Mouse (Mus musculus) intestine, embryonic 16.5 days (tissue): ENCODE results near the gene Gm1043. TPM values are rescaled to one million over a fixed set of nuclear protein-coding genes. Genes with fewer than 3 reads are reported as not detected.

Experiments
- ATAC-seq: fragments of 200-750 bp; cut with Nextera tagmentation; 2 replicates; pipeline ENCODE4 v1.8.0; 2017; ENCODE audit warnings: moderate TSS enrichment, moderate library complexity
- H3K27ac ChIP-seq: fragments of 300-500 bp; sonication (generic); 2 replicates; pipeline ENCODE4 v1.5.1; 2014; ENCODE audit warnings: mild to moderate bottlenecking, low read length
- H3K27me3 ChIP-seq: fragments of 300-500 bp; sonication (generic); replicated peaks from 2 replicates; pipeline ENCODE4 v1.6.1; 2014; ENCODE audit warnings: low read length, control low read depth, mixed read lengths; ENCODE audit not compliant: control insufficient read depth, insufficient read depth
- H3K36me3 ChIP-seq: fragments of 300-500 bp; sonication (generic); 2 replicates; pipeline ENCODE4 v1.6.1; 2014; ENCODE audit warnings: low read length, control low read depth; ENCODE audit not compliant: control insufficient read depth, insufficient read depth
- H3K4me1 ChIP-seq: fragments of 300-500 bp; sonication (generic); 2 replicates; pipeline ENCODE4 v1.6.1; 2014; ENCODE audit warnings: low read length, control low read depth, mixed read lengths; ENCODE audit not compliant: control insufficient read depth, insufficient read depth
- H3K4me2 ChIP-seq: fragments of 300-500 bp; sonication (generic); 2 replicates; pipeline ENCODE4 v1.6.1; 2014; ENCODE audit warnings: low read depth, low read length, control low read depth
- H3K4me3 ChIP-seq: fragments of 300-500 bp; sonication (generic); 2 replicates; pipeline ENCODE4 v1.5.1; 2014; ENCODE audit warnings: mild to moderate bottlenecking, low read length
- H3K9ac ChIP-seq: fragments of 300-500 bp; sonication (generic); 2 replicates; pipeline ENCODE4 v1.6.1; 2014; ENCODE audit warnings: low read depth, low read length
- H3K9me3 ChIP-seq: fragments of 300-500 bp; sonication (generic); 2 replicates; pipeline ENCODE4 v1.6.1; 2016; ENCODE audit warnings: low read length, control low read depth; ENCODE audit not compliant: control insufficient read depth
- WGBS: fragments of 180-500 bp; shearing (Covaris S2); extraction: QIAGEN DNeasy Blood & Tissue Kit; methylation state at CpG from one replicate; pipeline ENCODE4 v1.1.7; 2014; 5-methylcytosine and 5-hydroxymethylcytosine counted together
- polyA plus RNA-seq: library from polyadenylated mRNA; unstranded; fragments of >200 nt; fragmentation: Nextera tagmentation; extraction: Ambion mirVana; gene quantifications from 2 replicates; pipeline ENCODE4 v1.2.1, GENCODE M21; 2015

Gene Gm1043
- polyA plus RNA-seq, 1 experiment from 2014 or later = 0.04 TPM

DNA sequence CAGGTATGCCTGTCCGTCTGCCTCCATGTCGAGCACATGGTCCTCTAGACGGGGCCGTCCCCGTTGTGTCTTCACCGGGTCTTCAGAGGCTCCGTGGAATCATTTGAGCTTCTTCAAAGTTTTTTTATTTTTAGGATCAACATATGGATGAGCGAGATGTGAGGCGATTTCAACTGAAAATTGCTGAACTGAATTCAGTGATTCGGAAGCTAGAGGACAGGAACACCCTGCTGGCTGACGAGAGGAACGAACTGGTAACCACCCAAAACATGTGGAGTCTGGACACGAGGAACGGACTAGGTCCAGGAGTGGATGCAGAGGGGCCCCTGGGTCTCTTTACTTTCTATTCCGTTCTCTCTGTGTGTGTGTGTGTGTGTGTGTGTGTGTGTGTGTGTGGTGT, 16.5 kb downstream of the Gm1043 start:
- H3K27ac ChIP-seq = no peak overlapping the region
- WGBS = 72% methylated on average over 15 of the region's 15 CpGs
- H3K4me3 ChIP-seq = no peak overlapping the region

DNA sequence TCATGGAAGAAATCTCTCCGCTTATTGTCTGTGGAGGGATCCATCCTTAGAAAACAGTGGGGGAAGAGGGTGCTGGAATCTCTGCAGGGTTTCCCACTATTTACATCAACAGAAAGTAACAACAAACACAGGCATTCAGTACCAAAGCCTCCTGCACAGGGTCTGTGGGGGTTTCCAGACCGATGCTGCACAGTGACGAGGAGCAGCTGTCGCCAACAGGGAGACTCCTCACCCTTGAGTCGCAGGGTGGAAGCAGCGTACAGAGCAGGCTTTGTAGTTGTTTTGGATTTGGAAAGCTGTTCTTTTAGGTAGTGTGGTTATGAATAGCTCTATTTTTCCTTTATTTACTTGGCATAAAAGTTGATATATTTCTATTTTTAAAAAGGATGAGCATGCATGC, 16.9 kb downstream of the Gm1043 start:
- WGBS = 41% methylated on average over 6 of the region's 6 CpGs
- Histone ChIP-seq H3K36me3 (no peaks in the 10 kb centered on the region), H3K27me3 (no peaks in the 10 kb centered on the region), H3K4me1 (no peaks in the 10 kb centered on the region), H3K4me3 (no peak overlapping the region), H3K9me3 (no peaks in the 10 kb centered on the region), H3K4me2 (no peak overlapping the region), H3K27ac (no peak overlapping the region), H3K9ac (no peak overlapping the region)
- no peak for ATAC-seq

More for the DNA sequence above, 16.5 kb downstream of the Gm1043 start:
- H3K9me3 ChIP-seq = no peaks in the 10 kb centered on the region
- H3K9ac ChIP-seq = no peak overlapping the region
- H3K4me1 ChIP-seq = no peaks in the 10 kb centered on the region
- H3K4me2 ChIP-seq = no peak overlapping the region
- no peaks in the 10 kb centered on the region for H3K27me3 ChIP-seq
- H3K36me3 ChIP-seq = no peaks in the 10 kb centered on the region
- no peak for ATAC-seq

DNA sequence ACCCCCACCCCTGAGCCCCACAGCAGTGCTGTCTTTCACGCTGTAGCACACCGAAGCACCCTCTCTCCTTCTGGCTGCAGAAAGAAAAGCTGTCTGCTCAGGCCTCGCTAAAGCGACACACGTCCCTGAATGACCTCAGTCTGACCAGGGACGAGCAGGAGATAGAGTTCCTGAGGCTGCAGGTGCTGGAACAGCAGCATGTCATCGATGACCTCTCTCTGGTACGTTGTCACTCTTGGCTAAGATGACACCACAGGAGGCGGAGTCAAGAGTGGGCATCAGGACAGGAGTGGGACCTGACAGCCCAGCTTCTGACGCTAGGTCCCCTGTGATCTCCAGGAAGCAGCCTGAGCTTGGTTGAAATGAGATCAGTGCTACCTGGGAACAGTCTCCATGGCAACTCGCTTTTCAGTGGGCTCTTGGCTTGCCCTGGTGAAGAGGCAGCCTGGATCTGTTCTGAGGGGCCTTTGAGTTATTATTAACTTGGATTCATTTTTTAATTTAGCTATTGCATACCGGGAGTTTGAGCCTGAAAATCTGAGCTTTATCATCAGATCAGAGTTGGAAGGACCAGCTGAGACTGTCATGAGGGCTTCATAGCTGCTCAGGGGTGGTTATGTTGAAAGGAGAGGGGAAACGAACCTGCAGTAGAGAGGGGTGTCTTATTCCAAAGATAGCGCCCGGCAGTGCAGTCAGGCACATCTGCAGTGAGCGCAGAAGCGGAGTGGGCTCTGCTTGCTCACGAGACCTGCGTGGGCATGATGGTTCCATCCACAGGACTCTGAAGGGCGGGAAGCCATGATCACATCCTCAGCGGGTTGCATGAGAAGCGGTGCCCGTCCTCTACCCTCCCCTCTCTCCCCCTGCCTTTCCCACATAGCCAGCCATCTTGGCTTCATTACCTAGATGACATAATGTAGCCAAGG, 20.6 kb downstream of the Gm1043 start:
- Histone ChIP-seq H3K4me2 (no peak overlapping the region), H3K27me3 (no peaks in the 10 kb centered on the region), H3K36me3 (no peaks in the 10 kb centered on the region), H3K9ac (no peak overlapping the region), H3K4me1 (no peaks in the 10 kb centered on the region), H3K27ac (no peak overlapping the region), H3K9me3 (no peaks in the 10 kb centered on the region), H3K4me3 (no peak overlapping the region)
- 80% methylated on average over 23 of the region's 23 CpGs for WGBS
- ATAC-seq = no peak

DNA sequence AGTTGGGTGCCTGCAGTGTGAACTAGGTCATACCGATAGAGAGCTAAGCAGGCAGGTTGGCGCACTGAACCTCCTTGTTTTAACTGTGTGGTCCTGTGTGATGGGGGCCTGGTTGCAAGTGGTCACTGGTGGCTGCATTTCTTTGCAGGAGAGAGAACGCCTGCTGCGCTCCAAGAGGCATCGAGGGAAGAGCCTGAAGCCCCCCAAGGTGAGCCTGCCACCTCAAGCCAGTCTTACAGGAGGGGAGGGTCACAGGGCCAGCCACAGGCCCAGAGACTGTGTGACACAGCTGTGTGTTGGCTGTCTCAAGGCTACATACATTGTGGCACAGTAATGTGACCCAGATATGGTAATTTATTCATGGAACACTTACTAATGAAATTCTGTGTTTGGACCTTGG, 21.9 kb downstream of the Gm1043 start:
- Histone ChIP-seq H3K9me3 (no peaks in the 10 kb centered on the region), H3K4me1 (no peaks in the 10 kb centered on the region), H3K36me3 (no peaks in the 10 kb centered on the region), H3K4me2 (no peak overlapping the region), H3K9ac (no peak overlapping the region), H3K4me3 (no peak overlapping the region), H3K27me3 (no peaks in the 10 kb centered on the region), H3K27ac (no peak overlapping the region)
- 74% methylated on average over 5 of the region's 5 CpGs for WGBS
- ATAC-seq = no peak

DNA sequence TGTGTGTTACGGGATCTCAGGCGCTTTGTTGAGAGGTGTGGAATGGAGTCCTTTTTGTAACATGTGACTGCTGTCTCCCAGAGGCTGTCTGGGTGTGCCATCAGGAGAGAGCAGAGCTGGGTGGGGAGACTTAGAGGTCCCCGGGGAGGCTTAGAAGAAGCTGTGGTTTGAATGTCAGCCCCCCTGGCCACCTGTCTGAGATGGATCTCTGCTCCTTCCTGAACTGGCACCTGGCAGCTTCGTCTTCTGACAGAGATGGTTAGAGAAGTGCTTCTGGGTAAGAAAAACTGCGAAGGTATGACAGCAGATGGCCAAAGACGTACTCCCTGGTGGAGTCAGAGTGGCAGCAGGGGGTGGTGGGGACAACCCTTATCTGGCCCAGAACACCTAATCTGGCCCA, 22.4 kb downstream of the Gm1043 start:
- Histone ChIP-seq H3K4me3 (no peak overlapping the region), H3K9me3 (no peaks in the 10 kb centered on the region), H3K27ac (no peak overlapping the region), H3K4me1 (no peaks in the 10 kb centered on the region), H3K27me3 (no peaks in the 10 kb centered on the region), H3K4me2 (no peak overlapping the region), H3K36me3 (no peaks in the 10 kb centered on the region), H3K9ac (no peak overlapping the region)
- ATAC-seq = no peak
- WGBS = 80% methylated on average over 6 of the region's 6 CpGs

DNA sequence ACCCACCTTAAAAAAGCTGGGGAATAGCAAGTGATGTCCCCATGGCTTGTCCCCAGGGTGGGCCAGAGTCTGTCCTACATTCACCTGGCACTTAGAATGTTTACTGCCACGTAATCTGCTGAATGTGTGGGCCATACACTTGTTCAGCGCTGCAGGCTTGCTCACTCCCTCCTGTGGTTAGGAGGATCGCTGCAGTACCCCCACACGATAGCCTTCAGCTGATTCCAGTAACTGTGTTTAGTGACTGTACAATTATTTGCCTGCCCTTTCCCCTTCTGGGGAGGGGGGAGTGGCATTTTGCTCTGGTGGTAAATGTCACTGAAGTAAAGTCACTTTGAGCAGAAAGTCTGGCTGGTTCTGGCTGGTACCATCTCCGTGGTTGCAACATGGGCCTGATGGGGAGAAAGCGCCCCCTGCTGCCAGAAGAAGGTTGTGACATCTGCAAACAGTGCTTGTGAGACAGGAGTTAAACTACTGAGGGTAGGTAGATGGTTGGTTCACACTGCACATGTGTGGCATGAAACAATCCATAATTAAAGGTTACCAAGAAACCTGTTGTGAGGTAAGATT, 24.2 kb downstream of the Gm1043 start:
- Histone ChIP-seq H3K4me3 (no peak overlapping the region), H3K27me3 (no peaks in the 10 kb centered on the region), H3K27ac (no peak overlapping the region), H3K36me3 (no peaks in the 10 kb centered on the region), H3K9me3 (no peaks in the 10 kb centered on the region), H3K4me2 (no peak overlapping the region), H3K4me1 (no peaks in the 10 kb centered on the region), H3K9ac (no peak overlapping the region)
- ATAC-seq = peak; percentile 48; the same call in 1 of the 2 replicates
- 37% methylated on average over 6 of the region's 6 CpGs for WGBS

DNA sequence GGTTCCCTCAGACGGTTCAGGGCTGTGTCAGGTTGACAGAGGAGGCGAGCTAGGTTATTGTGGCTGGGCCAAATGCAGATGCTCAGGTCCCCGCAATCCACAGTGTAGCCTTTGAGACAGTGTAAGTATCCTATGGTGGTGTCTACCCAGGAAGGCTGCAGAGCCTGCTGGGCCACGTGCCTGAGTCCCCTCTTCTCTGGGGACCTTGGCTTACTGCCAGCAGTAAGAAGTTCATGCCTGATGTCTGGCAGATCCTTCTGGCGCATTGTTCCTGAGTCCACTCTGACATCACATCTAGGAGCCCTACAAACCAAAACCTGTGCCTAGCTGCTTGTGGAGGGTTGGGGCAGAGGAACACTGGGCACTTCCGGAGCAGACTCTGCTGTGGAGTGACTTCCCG, 27.2 kb downstream of the Gm1043 start:
- no peak for ATAC-seq
- 70% methylated on average over 7 of the region's 7 CpGs for WGBS

DNA sequence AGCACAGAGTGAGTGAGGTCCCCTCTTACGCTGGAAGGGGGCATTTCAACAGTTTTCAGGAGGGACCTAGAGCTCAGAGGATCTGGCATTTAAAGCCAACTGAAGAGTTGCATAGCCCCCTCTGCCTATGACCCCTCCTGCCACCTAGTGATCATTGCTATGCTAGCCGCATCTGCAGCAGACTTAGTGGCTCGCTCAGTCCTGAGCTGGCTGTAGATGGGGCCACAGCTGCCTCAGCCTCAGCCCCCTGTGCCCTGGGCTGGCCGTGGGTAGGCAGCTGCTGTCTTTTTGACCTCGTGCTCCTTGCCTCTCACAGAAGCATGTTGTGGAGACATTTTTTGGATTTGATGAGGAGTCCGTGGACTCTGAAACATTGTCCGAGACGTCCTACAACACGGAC, 32.0 kb downstream of the Gm1043 start:
- no peak overlapping the region for H3K4me3 ChIP-seq

More for the DNA sequence above, 27.2 kb downstream of the Gm1043 start:
- no peaks in the 10 kb centered on the region for H3K27me3 ChIP-seq
- no peak overlapping the region for H3K4me3 ChIP-seq
- H3K36me3 ChIP-seq = no peaks in the 10 kb centered on the region
- no peak overlapping the region for H3K4me2 ChIP-seq
- H3K4me1 ChIP-seq = no peaks in the 10 kb centered on the region
- H3K27ac ChIP-seq = no peak overlapping the region
- H3K9ac ChIP-seq = no peak overlapping the region
- H3K9me3 ChIP-seq = no peaks in the 10 kb centered on the region

DNA sequence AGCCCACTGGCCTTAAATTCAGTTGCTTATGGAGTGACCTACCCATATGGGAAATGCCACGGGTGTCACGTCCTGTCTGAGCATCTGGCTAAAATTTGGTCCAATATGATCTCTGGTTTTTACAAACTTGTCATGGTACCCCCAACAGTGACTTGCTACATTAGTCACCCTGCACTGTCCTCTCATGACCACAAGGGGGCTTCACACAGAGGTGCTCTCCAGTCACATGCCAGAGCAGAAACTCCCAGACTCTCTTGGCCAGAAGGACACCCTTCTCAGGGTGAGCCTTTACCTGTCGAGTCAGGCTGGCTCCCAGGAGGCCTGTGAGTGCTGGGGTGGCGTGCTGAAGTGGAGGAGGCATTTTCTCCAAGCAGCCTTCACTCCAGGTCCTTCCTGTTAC, 33.1 kb downstream of the Gm1043 start:
- no peak overlapping the region for H3K4me2 ChIP-seq
- WGBS = 47% methylated on average over 4 of the region's 4 CpGs
- H3K27ac ChIP-seq = no peak overlapping the region
- H3K9me3 ChIP-seq = no peaks in the 10 kb centered on the region
- ATAC-seq = no peak
- H3K36me3 ChIP-seq = peaks cover 6% of the 10 kb centered on the region; the same call in 1 of the 2 replicates
- no peak overlapping the region for H3K9ac ChIP-seq
- no peaks in the 10 kb centered on the region for H3K4me1 ChIP-seq
- no peaks in the 10 kb centered on the region for H3K27me3 ChIP-seq
- H3K4me3 ChIP-seq = no peak overlapping the region

More for the DNA sequence above, 32.0 kb downstream of the Gm1043 start:
- H3K27ac ChIP-seq = no peak overlapping the region
- 64% methylated on average over 9 of the region's 9 CpGs for WGBS
- H3K27me3 ChIP-seq = no peaks in the 10 kb centered on the region
- no peak overlapping the region for H3K9ac ChIP-seq
- no peaks in the 10 kb centered on the region for H3K4me1 ChIP-seq
- peaks cover 6% of the 10 kb centered on the region; the same call in 1 of the 2 replicates for H3K36me3 ChIP-seq
- ATAC-seq = no peak
- H3K4me2 ChIP-seq = no peak overlapping the region
- no peaks in the 10 kb centered on the region for H3K9me3 ChIP-seq
